Mouse (Mus musculus): Measurements from ENCODE around the gene Osbpl10. TPM values are rescaled to one million over a fixed set of nuclear protein-coding genes. Genes with fewer than 3 reads are reported as not detected.

Gene Osbpl10
- polyA plus RNA-seq, 1 experiment from 2014 or later = 1.4 TPM

GRCm38 (mm10) chr9:115214572-115215571 is 236.5 kb downstream of the Osbpl10 start:
- ATAC-seq (ENCODE audit: low FRiP score, low TSS enrichment) = no peak
- no peak for DNase-seq (ENCODE audit: low spot score)
- no peak overlapping the region for H3K4me2 ChIP-seq (replicated peaks; ENCODE audit: low read depth)
- H3K36me3 ChIP-seq (ENCODE audit: control insufficient read depth, insufficient read depth, low read length) = no peaks in the 10 kb centered on the region
- H3K27ac ChIP-seq (replicated peaks) = 0 out of 2 replicates have a peak overlapping the region, but pooled peaks have one; percentile 8
- H3K9ac ChIP-seq (ENCODE audit: low read length) = no peak overlapping the region
- 22% methylated on average over 7 of the region's 7 CpGs for WGBS
- H3K9me3 ChIP-seq (ENCODE audit: control insufficient read depth, low read length) = no peaks in the 10 kb centered on the region
- H3K4me1 ChIP-seq (replicated peaks; ENCODE audit: control insufficient read depth, insufficient read depth) = no peaks in the 10 kb centered on the region
- no peaks in the 10 kb centered on the region for H3K27me3 ChIP-seq (ENCODE audit: control insufficient read depth, insufficient read depth, low read length)
- TF ChIP-seq CTCF (IDR thresholded peaks at IDR 0.05; ENCODE audit: low read depth) = peak; percentile 40
- TF ChIP-seq EP300 (optimal IDR thresholded peaks at IDR 0.05) = no peak
- H3K4me3 ChIP-seq (ENCODE audit: low read depth, low read length) = no peak overlapping the region

- TF ChIP-seq EP300 (optimal IDR thresholded peaks at IDR 0.05) (no peak), CTCF (IDR thresholded peaks at IDR 0.05; ENCODE audit: low read depth) (no peak)
- Histone ChIP-seq H3K9me3 (ENCODE audit: control insufficient read depth, low read length) (no peaks in the 10 kb centered on the region), H3K4me1 (replicated peaks; ENCODE audit: control insufficient read depth, insufficient read depth) (no peaks in the 10 kb centered on the region), H3K4me2 (replicated peaks; ENCODE audit: low read depth) (no peak overlapping the region), H3K36me3 (ENCODE audit: control insufficient read depth, insufficient read depth, low read length) (no peaks in the 10 kb centered on the region), H3K4me3 (ENCODE audit: low read depth, low read length) (no peak overlapping the region), H3K27ac (replicated peaks) (no peak overlapping the region), H3K27me3 (ENCODE audit: control insufficient read depth, insufficient read depth, low read length) (no peaks in the 10 kb centered on the region), H3K9ac (ENCODE audit: low read length) (no peak overlapping the region)
- WGBS = 37% methylated on average over 20 of the region's 21 CpGs
- ATAC-seq (ENCODE audit: low FRiP score, low TSS enrichment) = peak; percentile 67
- DNase-seq (ENCODE audit: low spot score) = peak; percentile 70
These were observed 237.7 kb downstream of the Osbpl10 start for GRCm38 (mm10) chr9:115215830-115216701.

GRCm38 (mm10) chr9:115217984-115218383 is 239.6 kb downstream of the Osbpl10 start:
- ATAC-seq (ENCODE audit: low FRiP score, low TSS enrichment) = no peak

GRCm38 (mm10) chr9:115220466-115220865 is 242.1 kb downstream of the Osbpl10 start:
- H3K4me3 ChIP-seq (ENCODE audit: low read depth, low read length) = no peak overlapping the region

More at GRCm38 (mm10) chr9:115217984-115218383, 239.6 kb downstream of the Osbpl10 start:
- Histone ChIP-seq H3K4me3 (ENCODE audit: low read depth, low read length) (no peak overlapping the region), H3K4me2 (replicated peaks; ENCODE audit: low read depth) (no peak overlapping the region), H3K9ac (ENCODE audit: low read length) (no peak overlapping the region), H3K27ac (replicated peaks) (no peak overlapping the region), H3K4me1 (replicated peaks; ENCODE audit: control insufficient read depth, insufficient read depth) (no peaks in the 10 kb centered on the region), H3K27me3 (ENCODE audit: control insufficient read depth, insufficient read depth, low read length) (no peaks in the 10 kb centered on the region), H3K36me3 (ENCODE audit: control insufficient read depth, insufficient read depth, low read length) (no peaks in the 10 kb centered on the region), H3K9me3 (ENCODE audit: control insufficient read depth, low read length) (no peaks in the 10 kb centered on the region)
- DNase-seq (ENCODE audit: low spot score) = peak; percentile 44
- TF ChIP-seq EP300 (optimal IDR thresholded peaks at IDR 0.05) (no peak), CTCF (IDR thresholded peaks at IDR 0.05; ENCODE audit: low read depth) (no peak)
- WGBS = 26% methylated on average over 9 of the region's 9 CpGs

GRCm38 (mm10) chr9:115221265-115221664 is 242.9 kb downstream of the Osbpl10 start:
- Histone ChIP-seq H3K27me3 (ENCODE audit: control insufficient read depth, insufficient read depth, low read length) (no peaks in the 10 kb centered on the region), H3K36me3 (ENCODE audit: control insufficient read depth, insufficient read depth, low read length) (no peaks in the 10 kb centered on the region), H3K4me1 (replicated peaks; ENCODE audit: control insufficient read depth, insufficient read depth) (no peaks in the 10 kb centered on the region), H3K27ac (replicated peaks) (no peak overlapping the region), H3K4me3 (ENCODE audit: low read depth, low read length) (no peak overlapping the region), H3K9ac (ENCODE audit: low read length) (no peak overlapping the region), H3K9me3 (ENCODE audit: control insufficient read depth, low read length) (no peaks in the 10 kb centered on the region), H3K4me2 (replicated peaks; ENCODE audit: low read depth) (no peak overlapping the region)
- TF ChIP-seq EP300 (optimal IDR thresholded peaks at IDR 0.05) = no peak
- no peak for TF ChIP-seq CTCF (IDR thresholded peaks at IDR 0.05; ENCODE audit: low read depth)
- no peak for DNase-seq (ENCODE audit: low spot score)
- 90% methylated on average over 7 of the region's 7 CpGs for WGBS
- no peak for ATAC-seq (ENCODE audit: low FRiP score, low TSS enrichment)

More at GRCm38 (mm10) chr9:115220466-115220865, 242.1 kb downstream of the Osbpl10 start:
- no peak for ATAC-seq (ENCODE audit: low FRiP score, low TSS enrichment)
- Histone ChIP-seq H3K27me3 (ENCODE audit: control insufficient read depth, insufficient read depth, low read length) (no peaks in the 10 kb centered on the region), H3K4me1 (replicated peaks; ENCODE audit: control insufficient read depth, insufficient read depth) (no peaks in the 10 kb centered on the region), H3K36me3 (ENCODE audit: control insufficient read depth, insufficient read depth, low read length) (no peaks in the 10 kb centered on the region), H3K27ac (replicated peaks) (no peak overlapping the region), H3K4me2 (replicated peaks; ENCODE audit: low read depth) (no peak overlapping the region), H3K9ac (ENCODE audit: low read length) (no peak overlapping the region), H3K9me3 (ENCODE audit: control insufficient read depth, low read length) (no peaks in the 10 kb centered on the region)
- 74% methylated on average over 7 of the region's 7 CpGs for WGBS
- TF ChIP-seq CTCF (IDR thresholded peaks at IDR 0.05; ENCODE audit: low read depth) (no peak), EP300 (optimal IDR thresholded peaks at IDR 0.05) (no peak)
- no peak for DNase-seq (ENCODE audit: low spot score)

Measured in stomach, postnatal 0 days (tissue).